Mouse (Mus musculus) liver, postnatal 0 days (tissue): Measurements from ENCODE around the gene Tgfb1i1. TPM values are rescaled to one million over a fixed set of nuclear protein-coding genes. Genes with fewer than 3 reads are reported as not detected.

ENCODE experiments used
- ATAC-seq: fragments of 200-750 bp; cut with Nextera tagmentation; 2 replicates; pipeline ENCODE4 v1.8.0; 2017; ENCODE audit warnings: mild to moderate bottlenecking, moderate library complexity
- DNase-seq: peaks from one replicate; pipeline ENCODE4 v3.0.0-alpha.2; 2016
- H3K27ac ChIP-seq: fragments of 300-500 bp; sonication (generic); 2 replicates; pipeline ENCODE4 v1.5.1; 2014; ENCODE audit warnings: antibody characterized with exemption, moderate library complexity, mild to moderate bottlenecking, low read depth
- H3K27me3 ChIP-seq: fragments of 300-500 bp; sonication (generic); 2 replicates; pipeline ENCODE4 v1.6.1; 2014; ENCODE audit warnings: low read length, control low read depth, mixed read lengths; ENCODE audit not compliant: insufficient read depth
- H3K36me3 ChIP-seq: fragments of 300-500 bp; sonication (generic); replicated peaks from 2 replicates; pipeline ENCODE4 v1.6.1; 2014; ENCODE audit warnings: mild to moderate bottlenecking, control low read depth, low read length, moderate library complexity, mixed read lengths; ENCODE audit not compliant: insufficient read depth
- H3K4me1 ChIP-seq: fragments of 300-500 bp; sonication (generic); 2 replicates; pipeline ENCODE4 v1.6.1; 2014; ENCODE audit warnings: antibody characterized with exemption, mild to moderate bottlenecking, control low read depth; ENCODE audit not compliant: insufficient read depth
- H3K4me2 ChIP-seq: fragments of 300-500 bp; sonication (generic); 2 replicates; pipeline ENCODE4 v1.6.1; 2014; ENCODE audit warnings: low read depth, mild to moderate bottlenecking, low read length, moderate library complexity, mixed read lengths
- H3K4me3 ChIP-seq: fragments of 300-500 bp; sonication (generic); 2 replicates; pipeline ENCODE4 v1.5.1; 2014; ENCODE audit warnings: low read depth, low read length
- H3K9ac ChIP-seq: fragments of 300-500 bp; sonication (generic); replicated peaks from 2 replicates; pipeline ENCODE4 v1.6.1; 2014; ENCODE audit warnings: mild to moderate bottlenecking, moderate library complexity
- H3K9me3 ChIP-seq: fragments of 300-500 bp; sonication (generic); 2 replicates; pipeline ENCODE4 v1.6.1; 2016; ENCODE audit warnings: mild to moderate bottlenecking, control low read depth, low read length, mixed read lengths
- CTCF ChIP-seq: sonication (generic); IDR thresholded peaks from 2 replicates; pipeline ENCODE4 v1.5.1; 2016; ENCODE audit warnings: antibody characterized with exemption, low read depth
- EP300 ChIP-seq: IDR thresholded peaks from 2 replicates; pipeline ENCODE4 v1.6.1; 2016; ENCODE audit warnings: antibody characterized with exemption, low read depth, mild to moderate bottlenecking
- WGBS: fragments of 180-500 bp; shearing (Covaris S2); extraction: QIAGEN DNeasy Blood & Tissue Kit; methylation state at CpG from one replicate; pipeline ENCODE4 v1.1.7; 2014; ENCODE audit not compliant: insufficient replicate concordance; 5-methylcytosine and 5-hydroxymethylcytosine counted together
- microRNA-seq: library from miRNA; unstranded; fragments of <30 nt; microRNA quantifications from one replicate; pipeline ENCODE4, GENCODE M21; 2016
- polyA plus RNA-seq: library from polyadenylated mRNA; unstranded; fragments of >200 nt; fragmentation: Nextera tagmentation; extraction: Ambion mirVana; gene quantifications from 2 replicates; pipeline ENCODE4 v1.2.1, GENCODE M21; 2015

Gene Tgfb1i1
- polyA plus RNA-seq, 1 experiment from 2014 or later = 10.4 TPM

- Histone ChIP-seq H3K4me3 (peak overlapping the region; percentile 88), H3K4me2 (peak overlapping the region; percentile 86), H3K9ac (peak overlapping the region; percentile 82), H3K27me3 (no peaks in the 10 kb centered on the region), H3K27ac (peak overlapping the region; percentile 77), H3K9me3 (no peaks in the 10 kb centered on the region), H3K4me1 (peaks cover 37% of the 10 kb centered on the region), H3K36me3 (0 out of 2 replicates have a peak, but pooled peaks cover 2% of the 10 kb centered on the region)
- 0 out of 2 replicates have a peak, but pooled peaks have one; percentile 26 for ATAC-seq
- DNase-seq = no peak
- WGBS = 81% methylated on average over 8 of the region's 8 CpGs
- no peak for TF ChIP-seq EP300
- TF ChIP-seq CTCF = no peak
These were observed 52.1 kb downstream of the Tgfb1i1 start for GRCm38 (mm10) chr7:128298481-128299342.

GRCm38 (mm10) chr7:128300952-128301351 lies 54.3 kb downstream of the Tgfb1i1 start:
- WGBS = 72% methylated on average over 3 of the region's 3 CpGs
- no peak overlapping the region for H3K27ac ChIP-seq
- no peaks in the 10 kb centered on the region for H3K36me3 ChIP-seq
- H3K4me3 ChIP-seq = no peak overlapping the region
- TF ChIP-seq EP300 (no peak), CTCF (no peak)
- no peak overlapping the region for H3K4me2 ChIP-seq
- no peaks in the 10 kb centered on the region for H3K27me3 ChIP-seq
- no peak overlapping the region for H3K9ac ChIP-seq
- ATAC-seq (no peak), DNase-seq (no peak)
- H3K9me3 ChIP-seq = no peaks in the 10 kb centered on the region
- H3K4me1 ChIP-seq = peaks cover 34% of the 10 kb centered on the region

- no peak for TF ChIP-seq EP300
- TF ChIP-seq CTCF = no peak
- Histone ChIP-seq H3K27ac (no peak overlapping the region), H3K4me2 (peak overlapping the region; percentile 68), H3K9me3 (no peaks in the 10 kb centered on the region), H3K4me1 (peaks cover 24% of the 10 kb centered on the region), H3K36me3 (no peaks in the 10 kb centered on the region), H3K4me3 (peak overlapping the region; percentile 47), H3K9ac (no peak overlapping the region; the same call in 1 of the 2 replicates), H3K27me3 (no peaks in the 10 kb centered on the region)
- ATAC-seq (no peak), DNase-seq (no peak)
- WGBS = 61% methylated on average over 3 of the region's 3 CpGs
These were observed 55.5 kb downstream of the Tgfb1i1 start for GRCm38 (mm10) chr7:128302151-128302550.

GRCm38 (mm10) chr7:128304198-128304597 lies 57.6 kb downstream of the Tgfb1i1 start:
- Histone ChIP-seq H3K27me3 (no peaks in the 10 kb centered on the region), H3K27ac (no peak overlapping the region), H3K4me3 (no peak overlapping the region), H3K4me2 (no peak overlapping the region), H3K4me1 (0 out of 2 replicates have a peak, but pooled peaks cover 11% of the 10 kb centered on the region), H3K9me3 (no peaks in the 10 kb centered on the region), H3K36me3 (no peaks in the 10 kb centered on the region), H3K9ac (no peak overlapping the region)
- WGBS = 63% methylated on average over 6 of the region's 6 CpGs
- ATAC-seq (no peak), DNase-seq (no peak)
- TF ChIP-seq CTCF (no peak), EP300 (no peak)

- DNase-seq = no peak
- Histone ChIP-seq H3K36me3 (no peaks in the 10 kb centered on the region), H3K4me2 (no peak overlapping the region), H3K27ac (no peak overlapping the region), H3K9me3 (no peaks in the 10 kb centered on the region), H3K4me1 (peaks cover 11% of the 10 kb centered on the region; the same call in 1 of the 2 replicates), H3K9ac (no peak overlapping the region), H3K27me3 (no peaks in the 10 kb centered on the region), H3K4me3 (no peak overlapping the region)
- WGBS = 12% methylated on average over 5 of the region's 5 CpGs
- peak; percentile 51; the same call in 1 of the 2 replicates for ATAC-seq
- TF ChIP-seq EP300 = no peak
- peak; percentile 67 for TF ChIP-seq CTCF
These were observed 58.3 kb downstream of the Tgfb1i1 start for GRCm38 (mm10) chr7:128304907-128305306.

Small RNAs within 50 kb of the gene (microRNA-seq; reads per million reads assigned to microRNA genes)
- gene Mir3103 = not detected

Other genes with a start within 250 kb of the Tgfb1i1 start
- gene Trim72, start 242.9 kb upstream of the Tgfb1i1 start, polyA plus RNA-seq = 0.12 TPM in 1 of 2 replicates, not detected in the other
- gene Itgam, start 184.2 kb upstream of the Tgfb1i1 start, polyA plus RNA-seq = 5.1 and 6.1 TPM in 2 replicates
- 0.51 TPM in 1 of 2 replicates, not detected in the other for gene Gm49368, start 184.1 kb upstream of the Tgfb1i1 start, polyA plus RNA-seq
- gene Itgax, start 117.3 kb upstream of the Tgfb1i1 start, polyA plus RNA-seq = 0.26 and 0.34 TPM in 2 replicates
- 0.28 and 0.31 TPM in 2 replicates for gene Itgad, start 92.4 kb upstream of the Tgfb1i1 start, polyA plus RNA-seq
- gene Cox6a2, start 40.4 kb upstream of the Tgfb1i1 start, polyA plus RNA-seq = 1.1 and 15.6 TPM in 2 replicates
- gene Armc5, start 9.5 kb upstream of the Tgfb1i1 start, polyA plus RNA-seq = 5.4 and 5.6 TPM in 2 replicates
- gene 9130023H24Rik, start 8.8 kb upstream of the Tgfb1i1 start, polyA plus RNA-seq = 1.7 and 2.2 TPM in 2 replicates
- 1.3 and 1.8 TPM in 2 replicates for gene Slc5a2, start 18.8 kb downstream of the Tgfb1i1 start, polyA plus RNA-seq
- gene BC017158, start 51.4 kb downstream of the Tgfb1i1 start, polyA plus RNA-seq = 9.4 and 9.6 TPM in 2 replicates
- 31.7 and 32.3 TPM in 2 replicates for gene Rgs10, start 171.9 kb downstream of the Tgfb1i1 start, polyA plus RNA-seq
- 10.2 and 11.5 TPM in 2 replicates for gene Tial1, start 214.9 kb downstream of the Tgfb1i1 start, polyA plus RNA-seq